In the genomic region with DNA sequence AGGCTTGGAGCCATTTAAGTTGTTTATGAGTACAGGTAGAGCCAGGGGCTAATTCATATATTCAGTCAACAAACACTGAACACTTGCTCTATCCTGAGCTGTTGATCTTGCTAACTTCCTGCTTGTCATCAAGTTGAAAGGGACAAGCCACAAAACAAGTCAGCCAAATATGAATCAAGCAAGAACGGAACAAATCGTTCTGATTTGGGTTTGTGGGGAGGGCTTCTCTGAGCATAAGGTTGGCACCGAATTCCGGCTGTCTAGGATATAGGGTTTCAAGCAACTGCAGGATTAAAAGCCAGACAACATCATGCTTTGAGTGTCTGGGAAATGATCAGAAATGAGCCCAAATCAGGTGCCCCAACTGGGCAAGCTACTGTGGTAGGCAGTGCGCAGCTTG, we compare ENCODE assay signal across 20 mouse cellular contexts. TPM values are rescaled to one million over a fixed set of nuclear protein-coding genes. Genes with fewer than 3 reads are reported as not detected.
A peak's percentile ranks its signal among the peaks of the same experiment; 100 is the strongest.
DNase-seq lines count a peak whose midpoint lies in the region; ATAC-seq and TF ChIP-seq lines count a peak whose summit lies in the region.
"Had no signal": no experiment of that assay in that cellular context is flagged by ENCODE, and none has a peak within 500 bp of the region (broad histone marks: within the 10 kb centered on the region; RNA-seq: fewer than 3 reads in every experiment).

No protein-coding gene starts in this region.

- ATAC-seq in activated CD4-positive, CD25-positive, alpha-beta regulatory T cell, adult 4 months, result peak; percentile 40
- ATAC-seq: forebrain, embryonic 15.5 days; intestine, embryonic 16.5 days had no signal

- H3K27ac ChIP-seq in gastrocnemius, adult 2 months, result no peak overlapping the region
- H3K27ac ChIP-seq: embryonic facial prominence, embryonic 15.5 days; forebrain, embryonic 10.5 days; forebrain, embryonic 15.5 days; heart, adult 2 months; hindbrain, embryonic 10.5 days; hindbrain, embryonic 14.5 days had no signal

- intact Hi-C loops in gastrocnemius, adult 2 months (cut with DNase I), result no loop called here

- DNase-seq in layer of hippocampus, adult 11-12 months (ENCODE audit: low spot score), result peak; percentile 27
- DNase-seq in layer of hippocampus, postnatal 25 days (ENCODE audit: extremely low spot score in 1 of 2, low spot score in 1 of 2), result no peak
- DNase-seq in CD4-positive helper T cell, adult 2 months (ENCODE audit: low read depth, low spot score), result peak; percentile 52
- peak; percentile 14 for DNase-seq in CD4-positive, CD25-positive, alpha-beta regulatory T cell, adult 2 months (ENCODE audit: low read depth, low spot score)
- DNase-seq in gastrocnemius, adult 2 months, result no peak
- DNase-seq in retina, postnatal 1 day, result no peak
- DNase-seq: adrenal gland, postnatal 10 days; cerebellum, adult 11 months; cerebellum, adult 8-10 months; cerebellum, postnatal 36 days; gastrocnemius, postnatal 10 days; heart, adult 2 months had no signal

- no peak for TF ChIP-seq CTCF in gastrocnemius, adult 2 months (IDR thresholded peaks at IDR 0.05)

- H3K4me3 ChIP-seq in gastrocnemius, adult 2 months, result no peak overlapping the region
- H3K4me3 ChIP-seq: embryonic facial prominence, embryonic 15.5 days; erythroblast, embryonic 14.5 days; forebrain, embryonic 10.5 days; forebrain, embryonic 15.5 days; heart, adult 2 months; hindbrain, embryonic 10.5 days had no signal

RNA-seq across cellular contexts. Expression of a gene that starts 45.7 kb away (rescaled TPM):
- total RNA-seq in layer of hippocampus, postnatal 25 days (2021), result 1 to 10 TPM in 1 of 2 experiments, under 1 TPM in 1; 0.96 to 1.1 TPM
- polyA plus RNA-seq in activated CD4-positive, CD25-positive, alpha-beta regulatory T cell, adult 4 months (2017; shearing (Covaris generic)), result under 1 TPM in 1 of 2 experiments, not detected in 1; 0.24 TPM
- not detected for total RNA-seq in gastrocnemius, adult 2 months (2021)
- total RNA-seq: heart, adult 2 months had no signal

Comparison
In these comparisons a context has a peak if more than half of its experiments do, and no peak if none do; other contexts are left out.
1. DNase-seq: peak in layer of hippocampus, adult 11-12 months (single experiment), CD4-positive helper T cell, adult 2 months (single experiment) and CD4-positive, CD25-positive, alpha-beta regulatory T cell, adult 2 months (single experiment); none in layer of hippocampus, postnatal 25 days (0 of 2), gastrocnemius, adult 2 months (single experiment) and retina, postnatal 1 day (single experiment).